Mouse (Mus musculus): ENCODE results near the gene Klhl40.

DNA sequence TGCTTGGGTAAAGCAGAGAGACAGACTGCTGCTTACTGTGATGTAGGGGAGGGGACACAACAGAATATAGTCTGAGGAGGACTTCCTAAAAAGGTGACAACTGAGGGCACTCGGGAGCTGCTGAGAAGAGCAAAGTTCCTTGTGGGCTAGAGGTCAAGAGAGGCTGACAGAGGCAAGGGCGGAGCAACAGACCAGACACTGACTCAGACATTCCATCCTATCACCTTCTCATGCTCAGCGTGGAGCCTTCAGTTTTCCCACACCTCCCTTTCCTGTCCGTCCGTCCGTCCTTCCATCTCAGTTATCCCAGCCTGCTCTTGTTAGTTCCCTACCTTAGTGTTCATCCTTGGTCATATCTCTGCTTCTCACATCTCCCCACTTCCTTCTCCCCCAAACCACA, 37.8 kb downstream of the Klhl40 start:
- TF ChIP-seq CHD2 (IDR thresholded peaks at IDR 0.05; ENCODE audit: low read depth, low read length), result no peak
- TF ChIP-seq HCFC1 (IDR thresholded peaks at IDR 0.05; ENCODE audit: borderline replicate concordance, insufficient read depth, low read length), result no peak
- no peak for TF ChIP-seq ZC3H11A (IDR thresholded peaks at IDR 0.05; ENCODE audit: borderline replicate concordance, low read depth, low read length)
- TF ChIP-seq MAFK (IDR thresholded peaks at IDR 0.05; ENCODE audit: insufficient read depth, low read depth, low read length), result no peak

All from ES-E14 (cell line).